Mouse (Mus musculus) ES-Bruce4 (cell line): ENCODE measurements at regions not wholly inside any gene's neighbourhood (a gene's known extent, or its start where the extent isn't known, plus 50 kb on each side); places are given as distances from the start of the nearest gene placed in this dataset.

ENCODE experiments used
- H3K27ac ChIP-seq: 2 replicates; pipeline ENCODE4 v1.5.1; 2012; ENCODE audit warnings: low read length, inconsistent platforms; ENCODE audit not compliant: insufficient read depth
- H3K27me3 ChIP-seq: 2 replicates; pipeline ENCODE4 v1.6.1; 2012; ENCODE audit warnings: mild to moderate bottlenecking, low read length, inconsistent platforms; ENCODE audit not compliant: control insufficient read depth, poor library complexity, insufficient read depth, severe bottlenecking
- H3K36me3 ChIP-seq: 2 replicates; pipeline ENCODE4 v1.6.1; 2012; ENCODE audit warnings: inconsistent platforms, mild to moderate bottlenecking, low read length, moderate library complexity; ENCODE audit not compliant: control insufficient read depth, poor library complexity, insufficient read depth, severe bottlenecking
- H3K4me1 ChIP-seq: one replicate; pipeline ENCODE4 v1.8.1; 2011; ENCODE audit warnings: low read length; ENCODE audit not compliant: control insufficient read depth, insufficient read depth
- H3K4me3 ChIP-seq: 2 replicates; pipeline ENCODE4 v1.5.1; 2011; ENCODE audit warnings: low read depth, mild to moderate bottlenecking, low read length
- H3K9ac ChIP-seq: 2 replicates; pipeline ENCODE4 v1.6.1; 2012; ENCODE audit warnings: low read depth, mild to moderate bottlenecking, inconsistent platforms; ENCODE audit not compliant: poor library complexity, severe bottlenecking
- H3K9me3 ChIP-seq: replicated peaks from 2 replicates; pipeline ENCODE4 v1.6.1; 2012; ENCODE audit warnings: mild to moderate bottlenecking, low read length, inconsistent platforms; ENCODE audit not compliant: control insufficient read depth, poor library complexity, insufficient read depth, severe bottlenecking
- CTCF ChIP-seq: IDR thresholded peaks from one replicate; pipeline ENCODE4 v1.8.1; 2011; ENCODE audit warnings: low read depth, low read length
- EP300 ChIP-seq: IDR thresholded peaks from 2 replicates; pipeline ENCODE4 v1.6.1; 2011; ENCODE audit warnings: low read depth, low read length; ENCODE audit not compliant: insufficient read depth
- POLR2A ChIP-seq: IDR thresholded peaks from one replicate; pipeline ENCODE4 v1.8.1; 2011; ENCODE audit warnings: low read length; ENCODE audit not compliant: insufficient read depth

DNA sequence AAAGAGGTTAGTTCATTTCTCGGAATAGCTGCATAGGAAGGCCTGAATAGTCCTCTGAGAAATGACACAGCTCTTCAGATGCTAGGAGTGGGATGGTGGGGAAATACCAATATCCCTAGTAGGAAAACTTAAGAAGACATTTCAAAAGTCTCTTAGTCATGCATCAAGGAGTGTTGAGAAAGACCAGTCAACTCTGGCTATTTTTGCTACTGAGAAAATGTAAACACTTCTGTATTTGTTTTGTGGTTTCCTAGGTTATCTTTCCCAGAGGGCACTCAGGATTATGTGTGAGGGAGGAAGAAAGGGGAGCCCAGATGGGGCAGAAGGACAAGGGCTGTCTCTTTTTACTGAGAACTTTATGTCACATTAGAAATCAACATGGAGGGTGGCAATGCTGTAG, 367.8 kb upstream of the Thbs1 start:
- Histone ChIP-seq H3K4me3 (no peak overlapping the region), H3K9me3 (no peaks in the 10 kb centered on the region), H3K27ac (no peak overlapping the region), H3K27me3 (no peaks in the 10 kb centered on the region), H3K36me3 (no peaks in the 10 kb centered on the region), H3K4me1 (no peaks in the 10 kb centered on the region), H3K9ac (no peak overlapping the region)
- TF ChIP-seq POLR2A = no peak
- no peak for TF ChIP-seq CTCF
- TF ChIP-seq EP300 = no peak

DNA sequence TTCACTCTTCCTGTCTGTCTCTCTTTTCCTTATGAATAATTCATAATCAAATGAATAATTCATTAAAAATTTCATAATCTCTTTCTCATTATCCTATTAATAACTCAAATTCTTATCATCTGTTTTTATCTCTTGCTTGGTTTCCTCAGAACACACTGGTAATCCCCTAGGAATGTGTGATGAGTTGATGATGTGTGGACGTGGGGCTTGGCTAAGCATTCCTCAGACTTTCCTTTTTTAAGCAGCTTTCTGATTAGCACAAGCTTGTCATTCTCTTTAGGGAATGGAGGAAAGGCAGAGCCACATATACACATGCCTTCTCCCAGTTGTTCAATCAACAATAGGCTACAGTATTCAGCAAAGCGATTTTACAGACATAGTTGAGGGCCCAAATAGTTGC, 365.9 kb upstream of the Thbs1 start:
- H3K27me3 ChIP-seq = no peaks in the 10 kb centered on the region
- TF ChIP-seq EP300 (no peak), POLR2A (no peak), CTCF (no peak)
- no peak overlapping the region for H3K4me3 ChIP-seq
- no peaks in the 10 kb centered on the region for H3K4me1 ChIP-seq
- H3K9me3 ChIP-seq = no peaks in the 10 kb centered on the region
- no peak overlapping the region for H3K9ac ChIP-seq
- H3K36me3 ChIP-seq = no peaks in the 10 kb centered on the region
- H3K27ac ChIP-seq = no peak overlapping the region

DNA sequence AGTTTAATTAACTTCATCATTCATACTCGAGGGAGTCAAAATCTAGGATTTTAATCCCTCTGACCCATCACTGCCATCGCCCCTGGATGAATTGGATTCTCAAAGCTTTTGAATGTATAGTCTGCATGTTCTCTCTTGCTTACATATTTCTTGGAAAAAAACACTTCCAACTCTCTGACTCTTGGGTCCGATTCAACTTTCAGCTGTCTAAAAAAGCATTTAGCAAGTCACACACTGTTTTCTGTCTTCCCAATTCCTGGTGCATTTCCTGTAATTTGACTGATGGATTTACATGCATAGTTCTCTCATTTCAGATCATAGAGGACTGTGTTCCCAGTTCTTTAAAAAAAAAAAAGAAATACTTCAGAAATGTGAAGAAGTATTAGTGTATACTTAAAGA, 364.5 kb upstream of the Thbs1 start:
- Histone ChIP-seq H3K36me3 (no peaks in the 10 kb centered on the region), H3K4me3 (no peak overlapping the region), H3K9me3 (no peaks in the 10 kb centered on the region), H3K27ac (no peak overlapping the region), H3K9ac (no peak overlapping the region), H3K4me1 (no peaks in the 10 kb centered on the region), H3K27me3 (no peaks in the 10 kb centered on the region)
- no peak for TF ChIP-seq EP300
- TF ChIP-seq CTCF = no peak
- TF ChIP-seq POLR2A = no peak

- TF ChIP-seq EP300 = no peak
- no peak for TF ChIP-seq POLR2A
- TF ChIP-seq CTCF = no peak
- Histone ChIP-seq H3K27ac (no peak overlapping the region), H3K4me3 (no peak overlapping the region), H3K9me3 (no peaks in the 10 kb centered on the region), H3K9ac (no peak overlapping the region), H3K4me1 (no peaks in the 10 kb centered on the region), H3K36me3 (no peaks in the 10 kb centered on the region), H3K27me3 (no peaks in the 10 kb centered on the region)
These were observed 362.8 kb upstream of the Thbs1 start for GRCm38 (mm10) chr2:117748892-117749291.

- Histone ChIP-seq H3K9ac (no peak overlapping the region), H3K4me1 (no peaks in the 10 kb centered on the region), H3K27ac (no peak overlapping the region), H3K27me3 (no peaks in the 10 kb centered on the region), H3K36me3 (no peaks in the 10 kb centered on the region), H3K4me3 (no peak overlapping the region), H3K9me3 (no peaks in the 10 kb centered on the region)
- TF ChIP-seq POLR2A (no peak), EP300 (no peak), CTCF (no peak)
These were observed 352.1 kb upstream of the Thbs1 start for GRCm38 (mm10) chr2:117759491-117760013.

GRCm38 (mm10) chr2:117763631-117764030, 348.0 kb upstream of the Thbs1 start:
- no peaks in the 10 kb centered on the region for H3K4me1 ChIP-seq
- TF ChIP-seq EP300 (no peak), POLR2A (no peak), CTCF (no peak)
- no peak overlapping the region for H3K9ac ChIP-seq
- H3K4me3 ChIP-seq = no peak overlapping the region
- H3K27ac ChIP-seq = no peak overlapping the region
- no peaks in the 10 kb centered on the region for H3K9me3 ChIP-seq
- H3K27me3 ChIP-seq = no peaks in the 10 kb centered on the region
- H3K36me3 ChIP-seq = no peaks in the 10 kb centered on the region
